Mouse (Mus musculus) small intestine, adult 2 months (tissue): ENCODE measurements around the gene Apob.
"Not testable (repeated sequence)": the region's sequence is repeated elsewhere in the genome, so short reads cannot be mapped to it uniquely, and the experiment has no call there.

Experiments used
- CTCF ChIP-seq: fragments of 200-500 bp; IDR thresholded peaks from 2 replicates; pipeline ENCODE4 v1.5.1; 2012; ENCODE audit warnings: low read depth, mild to moderate bottlenecking, control low read depth, inconsistent platforms, low read length, moderate library complexity, mixed read lengths; ENCODE audit not compliant: insufficient replicate concordance, insufficient read length; ENCODE audit errors: extremely low read depth
- POLR2A ChIP-seq: fragments of 200-500 bp; IDR thresholded peaks from 2 replicates; pipeline ENCODE4 v1.6.1; 2012; ENCODE audit warnings: low read depth, mild to moderate bottlenecking, control low read depth, inconsistent platforms, low read length, moderate library complexity

DNA sequence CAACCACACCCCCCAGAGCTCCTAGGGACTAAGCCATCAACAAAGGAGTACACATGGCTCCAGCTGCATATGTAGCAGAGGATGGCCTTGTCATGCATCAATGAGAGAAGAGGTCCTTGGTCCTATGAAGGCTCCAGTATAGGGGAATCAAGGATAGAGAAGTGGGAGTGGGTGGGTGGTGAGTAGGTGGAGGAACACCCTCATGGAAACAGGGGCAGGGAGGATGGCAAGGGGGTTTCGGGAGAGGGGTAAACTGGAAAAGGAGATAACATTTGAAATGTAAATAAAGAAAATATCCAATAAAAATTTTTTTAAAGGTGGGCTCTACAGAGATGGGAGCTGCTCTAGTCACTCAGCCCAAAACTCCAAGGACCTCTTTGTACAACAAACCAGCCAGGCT, 53.7 kb downstream of the Apob start:
- not testable (repeated sequence) for TF ChIP-seq CTCF, POLR2A
